Mouse (Mus musculus) bone marrow macrophage, adult 2 months (primary cell): ENCODE data around the gene Mrps21. TPM values are rescaled to one million over a fixed set of nuclear protein-coding genes. Genes with fewer than 3 reads are reported as not detected.
"Not testable (repeated sequence)": the region's sequence is repeated elsewhere in the genome, so short reads cannot be mapped to it uniquely, and the experiment has no call there.

ENCODE experiments used
- H3K27ac ChIP-seq: 2 replicates; pipeline ENCODE4 v1.5.1; 2012; ENCODE audit warnings: low read depth, low read length; ENCODE audit not compliant: insufficient read depth
- H3K4me1 ChIP-seq: 2 replicates; pipeline ENCODE4 v1.6.1; 2012; ENCODE audit warnings: low read length; ENCODE audit not compliant: control insufficient read depth, insufficient read depth
- H3K4me3 ChIP-seq: 2 replicates; pipeline ENCODE4 v1.5.1; 2012; ENCODE audit warnings: mild to moderate bottlenecking, low read length, moderate library complexity; ENCODE audit not compliant: insufficient read depth
- CTCF ChIP-seq: IDR thresholded peaks from 2 replicates; pipeline ENCODE4 v1.5.1; 2012; ENCODE audit warnings: low read depth, mild to moderate bottlenecking, low read length, moderate library complexity
- POLR2A ChIP-seq: IDR thresholded peaks from 2 replicates; pipeline ENCODE4 v1.6.1; 2012; ENCODE audit warnings: mild to moderate bottlenecking, low read depth, low read length, borderline replicate concordance
- polyA plus RNA-seq: library from polyadenylated mRNA; stranded (reverse); fragments of >200 nt; gene quantifications from 2 replicates; pipeline ENCODE4 v1.2.4, GENCODE M21; 2012; ENCODE audit not compliant: missing spikeins, insufficient read depth, insufficient read length

Gene Mrps21
- 227 and 228 TPM in 2 replicates for polyA plus RNA-seq

- Histone ChIP-seq H3K4me3 (peak within 1 kb of the TSS; percentile 57), H3K4me1 (peaks cover 7% of the 10 kb centered on the region; the same call in 1 of the 2 replicates), H3K27ac (peak within 1 kb of the TSS; percentile 69)
- no peak; the same call in 1 of the 2 replicates for TF ChIP-seq POLR2A
- no peak for TF ChIP-seq CTCF
These were observed at the start of gene Mrps21 for GRCm38 (mm10) chr3:95871392-95871867. Gene Mrps21, minus strand, starts transcription at chr3:95871519.

GRCm38 (mm10) chr3:95920532-95920931 lies 49.2 kb upstream of the Mrps21 start:
- H3K27ac ChIP-seq, H3K4me3 ChIP-seq, H3K4me1 ChIP-seq: not testable (repeated sequence)

GRCm38 (mm10) chr3:95916760-95917159 lies 45.4 kb upstream of the Mrps21 start:
- TF ChIP-seq POLR2A = no peak
- no peak for TF ChIP-seq CTCF
- no peak overlapping the region for H3K4me3 ChIP-seq
- peaks cover 3% of the 10 kb centered on the region; the same call in 1 of the 2 replicates for H3K4me1 ChIP-seq
- no peak overlapping the region for H3K27ac ChIP-seq

GRCm38 (mm10) chr3:95914706-95915105 lies 43.4 kb upstream of the Mrps21 start:
- Histone ChIP-seq H3K4me3 (no peak overlapping the region), H3K4me1 (peaks cover 3% of the 10 kb centered on the region; the same call in 1 of the 2 replicates), H3K27ac (no peak overlapping the region)
- no peak for TF ChIP-seq POLR2A
- TF ChIP-seq CTCF = no peak

DNA sequence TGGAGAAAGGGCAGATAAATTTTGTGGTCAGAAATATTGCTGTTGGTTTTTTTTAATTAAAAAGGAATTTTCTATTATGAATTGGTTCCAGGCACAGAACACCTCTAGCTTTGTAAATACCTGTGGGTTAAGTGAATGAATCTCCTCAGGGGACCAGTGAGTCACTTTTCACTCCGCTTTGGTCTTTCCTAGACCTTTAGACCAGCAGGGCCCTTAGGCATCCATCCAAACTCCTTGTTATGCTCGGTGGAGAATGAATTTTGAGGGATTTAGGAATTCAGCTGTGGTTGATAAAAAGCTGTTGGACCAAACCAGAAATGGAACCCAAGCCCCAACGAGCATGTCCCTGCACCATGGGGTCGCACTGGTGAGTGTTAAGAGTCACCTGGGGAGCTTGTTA lies 36.3 kb upstream of the Mrps21 start:
- peaks cover 10% of the 10 kb centered on the region for H3K4me1 ChIP-seq
- no peak overlapping the region for H3K27ac ChIP-seq
- H3K4me3 ChIP-seq = no peak overlapping the region
- TF ChIP-seq POLR2A (no peak), CTCF (no peak)

- Histone ChIP-seq H3K4me1 (peaks cover 10% of the 10 kb centered on the region), H3K4me3 (peak overlapping the region; percentile 31), H3K27ac (no peak overlapping the region)
- TF ChIP-seq CTCF = peak; percentile 98
- TF ChIP-seq POLR2A = no peak
These were observed 35.5 kb upstream of the Mrps21 start for GRCm38 (mm10) chr3:95906860-95907259.

DNA sequence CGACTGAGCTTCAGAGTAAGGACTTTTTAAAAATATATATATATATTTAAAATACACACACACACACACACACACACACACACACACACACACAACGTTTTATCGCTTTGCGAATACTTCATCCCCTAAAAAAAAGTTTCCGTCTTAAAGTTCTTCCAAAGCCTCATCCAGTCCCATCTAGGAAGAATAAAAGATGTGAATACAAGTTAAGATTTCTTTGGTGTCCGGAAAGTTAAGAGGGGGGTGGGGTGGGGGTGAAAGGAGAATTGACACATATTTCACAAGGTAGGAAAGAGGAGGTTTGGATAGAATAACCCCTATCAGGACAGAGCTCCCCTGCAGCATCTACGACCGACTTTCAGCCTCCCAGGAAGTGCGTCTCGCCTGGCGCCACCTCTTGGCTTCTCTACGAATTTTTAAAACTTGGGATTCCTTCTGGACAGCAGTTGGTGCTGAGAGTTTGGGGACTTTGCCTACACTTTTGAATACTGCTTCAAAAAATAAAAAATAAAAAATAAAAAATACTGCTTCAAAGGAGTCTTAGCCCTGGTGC lies 34.7 kb upstream of the Mrps21 start:
- Histone ChIP-seq H3K4me1 (peaks cover 10% of the 10 kb centered on the region), H3K27ac (no peak overlapping the region), H3K4me3 (peak overlapping the region; percentile 31; the same call in 1 of the 2 replicates)
- peak; percentile 52 for TF ChIP-seq CTCF
- no peak for TF ChIP-seq POLR2A

GRCm38 (mm10) chr3:95905146-95905939 lies 34.0 kb upstream of the Mrps21 start:
- Histone ChIP-seq H3K4me1 (peaks cover 10% of the 10 kb centered on the region), H3K27ac (no peak overlapping the region), H3K4me3 (peak overlapping the region; percentile 27)
- TF ChIP-seq POLR2A (no peak), CTCF (no peak)

DNA sequence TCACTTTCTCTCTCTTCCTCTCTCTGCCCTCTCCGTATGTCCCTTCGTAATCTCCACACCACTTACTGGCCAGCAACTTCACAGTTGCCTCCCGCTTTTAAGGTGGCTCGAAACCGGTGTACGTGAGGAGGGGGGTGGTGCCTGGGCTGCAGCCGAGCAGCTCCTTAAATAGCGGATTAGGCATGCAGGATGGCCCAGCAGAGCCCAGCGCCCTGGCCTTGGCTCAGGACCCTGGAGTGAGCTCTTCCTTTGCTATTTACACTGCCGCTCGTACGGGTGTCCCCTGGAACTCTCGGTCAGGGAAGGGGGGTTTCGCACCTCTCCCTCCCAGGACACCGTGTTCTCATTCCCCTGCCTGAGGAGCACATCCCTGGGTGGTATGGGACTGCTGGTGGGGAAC lies 33.2 kb upstream of the Mrps21 start, which contains the start of gene Car14:
Gene Car14, minus strand, starts transcription at position 124 of the 400 bp plus-strand sequence.
- TF ChIP-seq POLR2A (no peak), CTCF (no peak)
- no peak within 1 kb of the TSS for H3K27ac ChIP-seq
- H3K4me3 ChIP-seq = peak within 1 kb of the TSS; percentile 27

More for the DNA sequence above, 33.2 kb upstream of the Mrps21 start, which contains the start of gene Car14:
- H3K4me1 ChIP-seq = peaks cover 10% of the 10 kb centered on the region
